Mouse (Mus musculus): ENCODE results near the gene Ahnak2.
A peak's percentile ranks its signal among the peaks of the same experiment; 100 is the strongest.

The Ahnak2 gene

GRCm38 (mm10) chr12:112820401-112820999 is 18.0 kb upstream of the Ahnak2 start:
- DNase-seq = no peak

GRCm38 (mm10) chr12:112819057-112819662 is 16.7 kb upstream of the Ahnak2 start:
- no peak for DNase-seq

GRCm38 (mm10) chr12:112816866-112817265 is 14.4 kb upstream of the Ahnak2 start:
- DNase-seq = peak; percentile 1

- peak; percentile 37 for DNase-seq
These were observed 13.8 kb upstream of the Ahnak2 start for GRCm38 (mm10) chr12:112816294-112816693.

GRCm38 (mm10) chr12:112814682-112815470 is 12.4 kb upstream of the Ahnak2 start:
- DNase-seq = peak; percentile 2

- no peak for DNase-seq
These were observed 10.9 kb upstream of the Ahnak2 start for GRCm38 (mm10) chr12:112813370-112813769.

GRCm38 (mm10) chr12:112810092-112810885 is 7.8 kb upstream of the Ahnak2 start:
- DNase-seq = no peak

GRCm38 (mm10) chr12:112809641-112810040 is 7.2 kb upstream of the Ahnak2 start:
- DNase-seq = no peak

- DNase-seq = peak; percentile 93
These were observed 6.3 kb upstream of the Ahnak2 start, which contains the start of gene Clba1 for GRCm38 (mm10) chr12:112808587-112809364. TSS of gene Clba1 (plus strand) at chr12:112808937.

- no peak for DNase-seq
These were observed 5.7 kb upstream of the Ahnak2 start for GRCm38 (mm10) chr12:112808212-112808586.

GRCm38 (mm10) chr12:112807796-112808195 is 5.3 kb upstream of the Ahnak2 start:
- no peak for DNase-seq

GRCm38 (mm10) chr12:112806044-112806443 is 3.6 kb upstream of the Ahnak2 start:
- no peak for DNase-seq

GRCm38 (mm10) chr12:112804046-112804445 is 1.6 kb upstream of the Ahnak2 start:
- DNase-seq = peak; percentile 48

GRCm38 (mm10) chr12:112802917-112803316 is 460 bp upstream of the Ahnak2 start:
- no peak for DNase-seq

- DNase-seq = peak; percentile 58
These were observed 2.0 kb downstream of the Ahnak2 start for GRCm38 (mm10) chr12:112800476-112800875.

GRCm38 (mm10) chr12:112799237-112799970 is 3.1 kb downstream of the Ahnak2 start:
- no peak for DNase-seq

- DNase-seq = no peak
These were observed 3.7 kb downstream of the Ahnak2 start for GRCm38 (mm10) chr12:112798716-112799115.

- DNase-seq = no peak
These were observed 4.2 kb downstream of the Ahnak2 start for GRCm38 (mm10) chr12:112798332-112798681.

- DNase-seq = no peak
These were observed 4.7 kb downstream of the Ahnak2 start for GRCm38 (mm10) chr12:112797672-112798331.

- DNase-seq = no peak
These were observed 5.6 kb downstream of the Ahnak2 start for GRCm38 (mm10) chr12:112796551-112797510.
